Mouse (Mus musculus) hindbrain, embryonic 16.5 days (tissue): ENCODE results near the gene Phyh. TPM values are rescaled to one million over a fixed set of nuclear protein-coding genes. Genes with fewer than 3 reads are reported as not detected.
A peak's percentile ranks its signal among the peaks of the same experiment; 100 is the strongest.

Experiments
- ATAC-seq: fragments of 200-750 bp; cut with Nextera tagmentation; 2 replicates; pipeline ENCODE4 v1.8.0; 2017; ENCODE audit warnings: moderate TSS enrichment, moderate library complexity
- H3K27ac ChIP-seq: fragments of 300-500 bp; sonication (generic); 2 replicates; pipeline ENCODE4 v1.5.1; 2014; ENCODE audit warnings: low read depth, mild to moderate bottlenecking, control low read depth, low read length, moderate library complexity
- H3K27me3 ChIP-seq: fragments of 300-500 bp; sonication (generic); replicated peaks from 2 replicates; pipeline ENCODE4 v1.6.1; 2014; ENCODE audit warnings: low read length; ENCODE audit not compliant: control insufficient read depth, insufficient read depth
- H3K36me3 ChIP-seq: fragments of 300-500 bp; sonication (generic); 2 replicates; pipeline ENCODE4 v1.6.1; 2014; ENCODE audit warnings: mild to moderate bottlenecking, low read length, moderate library complexity, mixed read lengths; ENCODE audit not compliant: control insufficient read depth, insufficient read depth
- H3K4me1 ChIP-seq: fragments of 300-500 bp; sonication (generic); 2 replicates; pipeline ENCODE4 v1.6.1; 2014; ENCODE audit warnings: low read depth, low read length; ENCODE audit not compliant: control insufficient read depth, insufficient read depth
- H3K4me2 ChIP-seq: fragments of 300-500 bp; sonication (generic); 2 replicates; pipeline ENCODE4 v1.6.1; 2014; ENCODE audit warnings: mild to moderate bottlenecking, low read length, control low read depth, moderate library complexity
- H3K4me3 ChIP-seq: fragments of 300-500 bp; sonication (generic); 2 replicates; pipeline ENCODE4 v1.5.1; 2014; ENCODE audit warnings: mild to moderate bottlenecking, low read length, control low read depth, moderate library complexity
- H3K9ac ChIP-seq: fragments of 300-500 bp; sonication (generic); 2 replicates; pipeline ENCODE4 v1.6.1; 2014; ENCODE audit warnings: low read depth, mild to moderate bottlenecking, control low read depth, low read length, moderate library complexity
- H3K9me3 ChIP-seq: fragments of 300-500 bp; sonication (generic); 2 replicates; pipeline ENCODE4 v1.6.1; 2014; ENCODE audit warnings: mild to moderate bottlenecking, low read length, moderate library complexity; ENCODE audit not compliant: control insufficient read depth
- WGBS: fragments of 180-500 bp; shearing (Covaris S2); extraction: QIAGEN DNeasy Blood & Tissue Kit; methylation state at CpG from one replicate; pipeline ENCODE4 v1.1.7; 2014; 5-methylcytosine and 5-hydroxymethylcytosine counted together
- polyA plus RNA-seq: library from polyadenylated mRNA; unstranded; fragments of >200 nt; fragmentation: Nextera tagmentation; extraction: Ambion mirVana; gene quantifications from 2 replicates; pipeline ENCODE4 v1.2.1, GENCODE M21; 2015

Gene Phyh
- polyA plus RNA-seq, 1 experiment from 2014 or later = 120 TPM

DNA sequence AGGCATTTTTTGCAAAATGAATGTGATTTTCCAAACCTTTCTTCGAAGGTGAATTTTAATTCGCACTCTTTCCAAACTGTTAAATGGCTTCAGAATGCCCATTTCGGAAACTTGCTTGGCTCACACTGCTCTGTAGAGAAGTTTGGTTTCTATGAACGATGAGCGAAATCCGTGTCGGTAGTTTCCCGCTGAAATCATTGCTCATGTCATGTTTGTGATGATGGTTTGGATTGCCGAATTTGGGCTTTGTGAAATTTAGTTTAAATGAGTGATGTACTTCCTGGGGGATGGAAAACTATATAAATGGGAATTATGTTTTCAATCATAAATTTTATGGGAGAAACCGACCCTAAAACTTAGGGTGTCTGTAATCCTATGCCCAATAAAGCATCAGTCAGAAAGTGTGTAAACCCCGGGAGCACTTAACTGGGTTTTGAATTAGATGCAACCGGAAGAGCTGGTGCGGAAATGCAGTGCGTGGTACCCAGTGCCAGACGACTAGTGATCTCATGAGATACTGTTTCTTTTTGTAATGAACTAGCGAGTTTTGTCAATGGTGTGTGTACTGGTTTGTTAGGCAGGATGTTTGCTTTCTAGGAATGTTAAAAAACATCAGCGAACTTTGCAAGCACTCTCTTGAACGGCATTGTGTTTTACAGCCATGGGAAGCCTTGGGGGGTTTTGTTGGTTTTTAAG, 35.7 kb upstream of the Phyh start:
- Histone ChIP-seq H3K27ac (peak overlapping the region; percentile 98), H3K9ac (peak overlapping the region; percentile 100), H3K9me3 (no peaks in the 10 kb centered on the region), H3K27me3 (no peaks in the 10 kb centered on the region), H3K4me3 (peak overlapping the region; percentile 92), H3K4me1 (peaks cover 18% of the 10 kb centered on the region), H3K36me3 (peaks cover 18% of the 10 kb centered on the region), H3K4me2 (peak overlapping the region; percentile 84)
- under 1% methylated on average over 18 of the region's 18 CpGs for WGBS
- ATAC-seq = no peak

DNA sequence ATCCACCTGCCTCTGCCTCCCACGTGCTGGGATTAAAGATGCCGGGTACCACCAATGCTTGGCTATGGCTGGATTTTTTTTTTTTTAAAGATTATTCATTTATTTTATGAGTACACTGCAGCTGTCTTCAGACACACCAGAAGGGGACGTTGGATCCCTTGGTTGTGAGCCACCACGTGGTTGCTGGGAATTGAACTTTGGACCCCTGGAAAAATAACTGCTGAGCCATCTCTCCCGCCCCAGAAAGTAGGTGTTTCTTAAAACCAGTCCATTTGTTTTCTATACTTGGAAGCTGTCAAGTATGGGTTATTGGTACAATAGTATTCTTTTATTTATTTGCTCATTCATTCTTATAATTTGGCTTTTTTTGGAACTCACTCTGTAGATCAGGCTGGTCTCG, 31.9 kb upstream of the Phyh start:
- ATAC-seq = no peak

DNA sequence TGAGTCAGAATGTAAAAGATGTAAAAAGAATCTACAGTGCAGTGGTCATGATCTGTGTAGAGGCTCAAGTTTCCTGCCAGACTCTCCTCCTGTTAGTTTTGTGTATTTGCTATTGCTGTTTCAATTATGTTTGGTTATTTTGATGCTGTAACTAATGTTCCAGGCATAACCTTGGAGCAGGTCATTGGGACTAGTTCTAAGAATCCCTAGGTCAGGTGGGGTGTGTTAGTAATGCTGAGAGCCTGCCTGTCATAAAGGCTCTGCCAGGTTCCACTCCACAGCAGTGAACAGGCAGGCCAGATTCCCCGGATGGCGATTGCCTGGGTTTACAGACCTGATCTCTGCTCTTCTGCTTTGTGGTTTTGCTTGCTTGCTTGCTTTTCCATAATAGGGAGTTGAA, 23.2 kb upstream of the Phyh start:
- no peak overlapping the region for H3K9ac ChIP-seq
- no peaks in the 10 kb centered on the region for H3K4me1 ChIP-seq
- no peaks in the 10 kb centered on the region for H3K9me3 ChIP-seq
- no peak overlapping the region for H3K27ac ChIP-seq
- H3K4me2 ChIP-seq = no peak overlapping the region
- H3K36me3 ChIP-seq = peaks cover 37% of the 10 kb centered on the region
- no peaks in the 10 kb centered on the region for H3K27me3 ChIP-seq
- WGBS = 92% methylated on average over 2 of the region's 2 CpGs
- no peak overlapping the region for H3K4me3 ChIP-seq
- no peak for ATAC-seq

More for the DNA sequence above, 31.9 kb upstream of the Phyh start:
- no peaks in the 10 kb centered on the region for H3K27me3 ChIP-seq
- H3K4me2 ChIP-seq = no peak overlapping the region
- H3K9me3 ChIP-seq = no peaks in the 10 kb centered on the region
- WGBS = 94% methylated on average over 6 of the region's 6 CpGs
- peaks cover 32% of the 10 kb centered on the region for H3K36me3 ChIP-seq
- H3K4me3 ChIP-seq = no peak overlapping the region
- no peak overlapping the region for H3K9ac ChIP-seq
- H3K4me1 ChIP-seq = peaks cover 11% of the 10 kb centered on the region
- no peak overlapping the region for H3K27ac ChIP-seq

DNA sequence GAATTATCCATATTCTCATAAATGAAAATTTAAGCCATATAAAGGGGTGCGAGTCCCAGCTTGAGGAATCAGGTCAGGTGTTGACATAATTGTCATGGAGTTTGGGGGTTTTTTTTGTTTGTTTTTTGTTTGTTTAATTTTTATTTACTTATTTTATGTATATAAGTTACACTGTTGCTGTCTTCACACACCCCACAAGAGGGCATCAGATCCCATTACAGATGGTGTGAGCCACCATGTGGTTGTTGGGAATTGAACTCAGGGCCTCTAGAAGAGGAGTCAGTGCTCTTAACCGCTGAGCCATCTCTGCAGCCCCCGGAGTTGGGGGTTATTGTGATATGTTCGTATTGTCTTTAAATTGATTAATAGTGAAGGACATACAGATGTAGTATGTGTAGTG, 21.8 kb upstream of the Phyh start:
- no peaks in the 10 kb centered on the region for H3K9me3 ChIP-seq
- no peak overlapping the region for H3K9ac ChIP-seq
- H3K4me3 ChIP-seq = no peak overlapping the region
- no peaks in the 10 kb centered on the region for H3K4me1 ChIP-seq
- no peak overlapping the region for H3K27ac ChIP-seq
- WGBS = 94% methylated on average over 4 of the region's 4 CpGs
- peaks cover 41% of the 10 kb centered on the region for H3K36me3 ChIP-seq
- no peak overlapping the region for H3K4me2 ChIP-seq
- H3K27me3 ChIP-seq = no peaks in the 10 kb centered on the region
- no peak for ATAC-seq

DNA sequence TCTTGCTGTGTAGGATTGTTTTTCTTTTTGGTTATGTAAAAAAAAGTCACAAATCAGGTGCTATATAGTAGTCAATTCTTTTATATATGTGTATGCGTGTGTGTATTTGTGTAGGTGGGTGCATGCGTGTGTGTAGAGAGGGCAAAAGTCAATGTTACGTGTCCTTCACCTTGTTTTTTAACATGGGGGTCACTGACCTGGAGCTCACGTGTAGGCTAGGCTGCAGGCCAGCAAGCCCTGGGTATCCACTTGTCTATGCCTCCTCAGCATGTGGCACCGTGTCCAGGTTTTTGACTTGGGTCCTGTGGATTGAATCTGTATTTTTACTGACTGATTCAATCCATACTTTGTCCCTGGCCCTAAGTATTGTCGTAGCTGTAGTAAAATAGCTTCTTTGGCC, 18.2 kb upstream of the Phyh start:
- H3K4me1 ChIP-seq = no peaks in the 10 kb centered on the region
- ATAC-seq = no peak
- no peak overlapping the region for H3K27ac ChIP-seq
- 96% methylated on average over 6 of the region's 6 CpGs for WGBS
- no peak overlapping the region for H3K4me2 ChIP-seq
- H3K27me3 ChIP-seq = no peaks in the 10 kb centered on the region
- no peak overlapping the region for H3K9ac ChIP-seq
- peaks cover 29% of the 10 kb centered on the region for H3K36me3 ChIP-seq
- H3K9me3 ChIP-seq = no peaks in the 10 kb centered on the region
- H3K4me3 ChIP-seq = no peak overlapping the region

DNA sequence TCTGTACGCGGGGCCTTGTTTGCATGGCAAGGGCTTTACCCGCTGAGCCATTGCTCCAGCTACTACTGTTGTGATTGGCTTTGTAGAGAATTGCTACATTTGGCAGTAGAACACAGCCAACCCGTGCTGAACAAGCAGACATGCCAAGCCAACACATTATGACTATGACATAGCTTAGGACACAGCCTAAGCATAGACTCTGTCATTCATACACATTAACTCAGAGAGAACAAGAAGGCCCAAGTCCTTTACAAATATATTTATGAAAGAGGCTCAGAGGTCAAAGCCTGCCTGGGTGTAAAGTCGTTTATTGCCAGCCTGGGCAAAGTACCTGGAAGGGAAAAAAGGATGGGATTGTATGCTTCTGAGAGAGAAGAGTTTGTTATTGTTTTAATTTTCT, 16.5 kb upstream of the Phyh start:
- Histone ChIP-seq H3K36me3 (peaks cover 45% of the 10 kb centered on the region), H3K4me1 (no peaks in the 10 kb centered on the region), H3K9me3 (no peaks in the 10 kb centered on the region), H3K27ac (no peak overlapping the region), H3K9ac (no peak overlapping the region), H3K4me2 (no peak overlapping the region), H3K4me3 (no peak overlapping the region), H3K27me3 (no peaks in the 10 kb centered on the region)
- no peak for ATAC-seq
- WGBS = 93% methylated on average over 5 of the region's 5 CpGs

DNA sequence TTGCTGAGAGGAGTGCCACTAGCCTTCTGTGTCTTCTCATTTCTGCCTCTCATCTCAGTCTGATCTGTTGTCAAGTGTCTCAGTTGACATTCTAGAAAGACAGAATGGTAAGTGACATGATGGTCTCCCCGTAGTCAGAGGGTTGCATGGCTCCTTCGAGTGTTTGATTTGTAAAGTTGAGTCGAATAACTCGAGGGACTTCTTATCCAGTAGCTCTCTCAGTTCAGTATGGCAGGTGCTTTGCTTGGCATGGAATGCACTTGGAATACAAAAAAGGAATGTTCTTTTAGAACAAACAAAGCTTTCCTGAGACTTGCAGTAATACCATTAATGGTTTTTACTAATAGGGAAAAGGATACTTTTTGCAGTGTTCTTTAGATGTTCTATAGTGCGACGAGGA, 11.7 kb upstream of the Phyh start:
- 93% methylated on average over 6 of the region's 6 CpGs for WGBS
- H3K36me3 ChIP-seq = peaks cover 26% of the 10 kb centered on the region
- no peaks in the 10 kb centered on the region for H3K27me3 ChIP-seq
- no peaks in the 10 kb centered on the region for H3K9me3 ChIP-seq
- no peak overlapping the region for H3K27ac ChIP-seq
- H3K4me1 ChIP-seq = no peaks in the 10 kb centered on the region
- ATAC-seq = no peak
- H3K4me2 ChIP-seq = no peak overlapping the region
- no peak overlapping the region for H3K4me3 ChIP-seq
- H3K9ac ChIP-seq = no peak overlapping the region

DNA sequence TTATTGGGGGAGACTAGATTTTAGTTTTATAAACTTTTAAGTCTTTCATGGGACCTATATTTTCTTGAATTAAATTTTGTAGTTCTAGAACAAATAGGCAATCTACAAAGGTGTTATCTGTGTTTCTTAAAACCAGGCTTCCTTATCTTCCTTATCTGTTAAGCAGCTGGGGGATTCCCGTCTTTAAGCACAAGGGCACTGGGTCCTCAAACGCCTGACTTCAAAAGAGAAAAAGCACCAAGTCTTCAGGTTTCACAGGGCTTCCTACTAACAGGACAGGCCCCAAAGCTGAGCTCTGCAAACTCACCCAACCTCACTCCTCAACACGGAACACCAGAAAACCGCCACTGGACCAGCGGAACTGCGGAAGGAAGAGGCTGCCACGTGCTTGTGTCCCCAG, 10.9 kb upstream of the Phyh start:
- no peaks in the 10 kb centered on the region for H3K27me3 ChIP-seq
- H3K4me3 ChIP-seq = no peak overlapping the region
- ATAC-seq = no peak
- no peak overlapping the region for H3K4me2 ChIP-seq
- 94% methylated on average over 7 of the region's 7 CpGs for WGBS
- H3K4me1 ChIP-seq = no peaks in the 10 kb centered on the region
- H3K9ac ChIP-seq = no peak overlapping the region
- H3K9me3 ChIP-seq = no peaks in the 10 kb centered on the region
- H3K36me3 ChIP-seq = peaks cover 26% of the 10 kb centered on the region
- no peak overlapping the region for H3K27ac ChIP-seq

DNA sequence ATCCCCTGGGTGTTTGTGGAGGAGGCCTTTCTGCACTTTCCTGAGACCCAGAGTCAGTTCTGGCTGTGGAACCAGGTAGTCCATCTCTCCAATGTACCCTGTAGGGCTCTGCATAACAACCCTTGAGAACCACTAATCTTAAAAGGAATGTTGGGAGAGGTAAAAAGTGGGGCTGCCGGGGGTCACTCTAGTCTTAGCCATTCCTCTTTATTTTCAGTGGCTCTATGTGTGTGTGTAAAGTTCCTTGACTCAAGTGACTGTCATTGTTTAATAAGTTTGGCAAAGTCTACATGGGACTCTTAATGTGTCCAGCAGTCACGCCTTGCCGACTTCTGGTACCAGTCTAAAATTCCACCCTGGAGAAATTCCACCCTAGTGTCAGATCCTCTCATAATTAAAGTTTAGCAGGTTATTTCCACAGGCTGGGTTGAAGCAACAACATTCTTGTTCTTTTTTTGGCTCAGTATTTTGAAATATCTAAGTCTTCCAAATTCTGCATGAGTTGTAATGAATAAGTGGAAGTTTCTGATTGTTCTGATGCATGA, 10.0 kb upstream of the Phyh start:
- Histone ChIP-seq H3K9me3 (no peaks in the 10 kb centered on the region), H3K4me2 (no peak overlapping the region), H3K4me1 (no peaks in the 10 kb centered on the region), H3K27me3 (no peaks in the 10 kb centered on the region), H3K36me3 (peaks cover 26% of the 10 kb centered on the region), H3K9ac (no peak overlapping the region), H3K4me3 (no peak overlapping the region), H3K27ac (no peak overlapping the region)
- no peak for ATAC-seq
- WGBS = 93% methylated on average over 3 of the region's 3 CpGs
